Mouse (Mus musculus) neutrophil, adult 5-6 weeks (primary cell): ENCODE results near the gene Srsf7. TPM values are rescaled to one million over a fixed set of nuclear protein-coding genes. Genes with fewer than 3 reads are reported as not detected.
A peak's percentile ranks its signal among the peaks of the same experiment; 100 is the strongest.
"Not testable (repeated sequence)": the region's sequence is repeated elsewhere in the genome, so short reads cannot be mapped to it uniquely, and the experiment has no call there.

ENCODE experiments used
- ATAC-seq: fragments of 151-379, 151-347 bp; 2 replicates; pipeline ENCODE4 v1.8.0; 2017; ENCODE audit warnings: mild to moderate bottlenecking, moderate TSS enrichment; ENCODE audit not compliant: insufficient number of reproducible peaks, poor library complexity, low FRiP score, severe bottlenecking; ENCODE audit errors: extremely low read depth
- total RNA-seq: library from RNA; stranded (forward); fragments of 200-1000 nt; gene quantifications from 2 replicates; pipeline ENCODE4 v1.2.3, GENCODE M21; 2017

The Srsf7 gene
- total RNA-seq, 1 experiment from 2014 or later = 294 TPM

DNA sequence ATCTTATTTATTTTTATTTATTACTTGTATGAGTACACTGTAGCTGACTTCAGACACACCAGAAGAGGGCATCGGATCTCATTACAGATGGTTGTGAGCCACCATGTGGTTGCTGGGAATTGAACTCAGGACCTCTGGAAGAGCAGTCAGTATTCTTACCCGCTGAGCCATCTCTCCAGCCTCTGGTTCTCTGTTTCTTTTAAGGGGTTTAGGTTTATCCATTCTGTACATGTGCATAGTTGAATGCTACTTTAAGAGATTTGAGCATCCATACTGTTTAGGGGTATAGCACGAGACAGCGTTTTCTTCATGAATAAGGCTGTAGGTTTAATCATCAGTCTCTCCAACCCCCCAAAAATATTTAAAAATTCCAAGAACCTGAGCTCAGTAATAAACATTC is 6.9 kb upstream of the Srsf7 start:
- not testable (repeated sequence) for ATAC-seq

GRCm38 (mm10) chr17:80206301-80206670 is 821 bp downstream of the Srsf7 start:
- no peak for ATAC-seq

- ATAC-seq = no peak
Observed at GRCm38 (mm10) chr17:80205657-80206056, 1.4 kb downstream of the Srsf7 start.

DNA sequence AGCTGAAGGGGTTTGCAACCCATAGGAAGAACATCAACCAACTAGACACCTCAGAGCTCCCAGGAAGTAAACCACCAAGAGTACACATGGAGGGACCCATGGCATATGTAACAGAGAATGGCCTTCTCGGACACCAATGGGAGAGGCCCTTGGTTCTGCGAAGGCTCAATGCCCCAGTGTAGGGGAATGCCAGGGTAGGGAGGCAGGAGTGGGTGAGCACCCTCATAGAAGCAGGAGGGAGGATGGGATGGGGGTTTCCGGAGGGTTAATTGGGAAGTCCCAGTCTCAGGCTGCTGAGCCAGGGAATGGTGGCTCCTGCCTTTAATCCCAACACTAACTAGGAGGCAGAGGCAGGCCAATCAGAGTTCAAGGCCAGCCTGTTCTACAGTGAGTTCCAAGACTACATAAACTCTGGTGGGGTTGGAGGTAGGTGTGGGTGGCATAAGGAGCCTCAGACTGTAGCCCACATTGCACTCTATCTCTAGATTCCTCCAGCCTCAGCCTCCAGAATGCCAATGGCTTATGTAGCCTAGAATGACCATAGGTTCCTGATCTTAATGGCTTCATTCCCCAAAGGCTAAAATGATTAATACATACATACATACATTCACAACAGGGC is 7.8 kb downstream of the Srsf7 start:
- ATAC-seq = no peak

DNA sequence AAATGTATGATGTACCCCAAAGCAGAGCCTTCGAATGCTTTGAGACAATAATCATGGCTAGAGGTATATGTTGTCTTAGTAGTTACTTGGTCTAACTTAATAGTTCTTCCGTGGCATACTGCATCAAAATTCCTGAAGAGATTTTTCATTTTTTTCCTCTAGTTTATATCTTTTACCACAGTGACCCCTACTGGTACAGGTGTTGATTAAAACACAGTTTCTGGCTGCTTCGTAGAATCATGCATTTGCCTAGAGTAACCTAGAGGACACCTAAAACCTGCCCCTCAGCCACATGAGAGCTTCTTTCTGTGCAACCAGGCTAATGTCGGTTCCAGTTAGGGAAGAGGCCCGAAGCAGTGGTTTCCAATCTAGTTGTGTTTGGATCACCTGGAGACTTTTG is 14.0 kb downstream of the Srsf7 start:
- ATAC-seq = 0 out of 2 replicates have a peak, but pooled peaks have one; percentile 36

DNA sequence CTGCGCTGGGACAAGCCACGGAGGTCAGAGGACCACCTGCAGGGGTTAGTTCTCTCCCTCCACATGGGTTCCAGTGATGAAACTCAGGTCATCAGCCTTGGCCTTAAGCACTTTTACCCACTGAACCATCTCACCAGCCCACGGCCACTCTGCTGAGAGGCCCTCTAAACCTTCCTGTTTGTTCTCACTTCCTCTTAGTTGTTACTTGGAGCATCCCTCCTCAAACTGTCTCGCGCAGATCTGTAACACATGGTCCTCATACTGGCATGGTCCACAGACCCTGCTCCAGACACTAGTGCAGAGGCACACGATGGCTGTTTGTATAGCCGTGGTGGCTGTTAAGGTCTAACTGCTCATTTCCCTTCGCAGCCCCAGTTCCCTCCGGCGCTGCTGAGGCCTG is 23.5 kb downstream of the Srsf7 start:
- no peak for ATAC-seq

- ATAC-seq = no peak
Observed at GRCm38 (mm10) chr17:80180468-80180867, 26.6 kb downstream of the Srsf7 start.

DNA sequence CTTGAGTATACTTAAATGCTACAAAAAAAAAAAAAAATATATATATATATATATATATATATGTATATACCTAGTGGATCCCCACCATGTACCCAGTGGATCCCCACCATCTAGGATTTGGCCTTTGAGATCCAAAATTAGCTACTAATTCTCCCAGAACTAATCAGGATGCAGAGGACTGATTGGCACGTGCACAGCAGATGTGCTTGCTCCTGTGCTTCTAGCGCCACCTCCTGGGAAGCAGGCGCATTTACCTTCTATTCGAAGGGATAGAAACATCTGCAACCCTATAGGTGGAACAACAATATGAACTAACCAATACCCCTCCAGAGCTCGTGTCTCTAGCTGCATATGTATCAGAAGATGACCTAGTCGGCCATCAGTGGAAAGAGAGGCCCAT is 27.1 kb downstream of the Srsf7 start:
- peak; percentile 88 for ATAC-seq

- ATAC-seq = not testable (repeated sequence)
Observed at GRCm38 (mm10) chr17:80178846-80179245, 28.3 kb downstream of the Srsf7 start.

- no peak for ATAC-seq
Observed at GRCm38 (mm10) chr17:80175966-80176365, 31.1 kb downstream of the Srsf7 start.

GRCm38 (mm10) chr17:80175386-80175739 is 31.7 kb downstream of the Srsf7 start:
- no peak for ATAC-seq

DNA sequence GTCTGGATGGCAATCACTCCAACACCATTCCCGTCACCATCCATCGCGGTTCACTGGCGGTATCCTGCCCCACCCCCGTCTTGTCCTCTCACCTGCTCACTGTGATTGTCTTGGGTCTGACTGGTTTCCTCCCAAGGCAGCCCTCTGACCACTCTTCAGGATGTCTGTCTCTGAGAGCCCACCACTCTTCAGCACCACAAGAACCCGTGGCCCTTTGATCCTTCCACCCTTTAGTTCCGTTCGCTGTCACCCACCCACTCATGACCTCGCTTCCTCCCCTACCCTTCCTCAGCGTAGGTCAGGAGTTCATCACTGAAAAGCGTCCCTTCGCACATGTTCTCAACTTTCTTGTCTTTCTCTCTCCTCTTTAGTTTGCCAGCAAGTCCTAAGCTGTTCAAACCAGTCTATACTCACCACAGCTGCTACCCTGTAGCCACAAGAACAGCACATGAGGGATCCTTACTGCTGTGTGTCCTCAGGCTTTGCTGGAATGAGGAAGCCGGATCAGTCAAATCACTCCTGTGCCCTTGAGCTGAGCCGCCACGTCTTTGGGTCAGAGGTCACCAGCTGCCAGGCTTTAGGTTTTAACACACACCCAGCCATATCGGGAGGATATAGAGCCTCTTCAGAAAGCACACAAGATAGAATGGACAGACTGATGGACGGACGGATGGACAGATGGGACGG is 32.3 kb downstream of the Srsf7 start:
- peak; percentile 7; the same call in 1 of the 2 replicates for ATAC-seq

- peak; percentile 18; the same call in 1 of the 2 replicates for ATAC-seq
Observed at GRCm38 (mm10) chr17:80174146-80174545, 33.0 kb downstream of the Srsf7 start.

GRCm38 (mm10) chr17:80173708-80174107 is 33.4 kb downstream of the Srsf7 start:
- ATAC-seq = no peak

DNA sequence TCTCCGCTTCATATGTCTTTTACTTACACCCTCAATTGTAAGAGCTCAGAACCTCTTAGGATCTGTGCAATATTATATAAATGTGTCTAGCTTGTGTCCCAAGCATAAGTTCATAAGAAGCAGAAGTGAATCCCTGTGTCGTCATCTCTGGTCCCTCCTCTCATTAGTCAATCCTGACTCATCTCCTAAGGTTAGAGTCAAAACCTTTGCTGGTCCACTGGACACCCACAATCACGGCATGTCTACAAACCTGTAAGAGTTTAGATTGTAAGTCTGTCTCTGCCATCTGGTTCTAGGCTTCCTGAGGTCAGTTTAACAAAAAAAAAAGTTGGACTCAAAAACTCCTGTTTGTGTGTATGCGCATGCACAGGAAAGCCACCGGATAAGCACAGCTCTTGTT is 34.3 kb downstream of the Srsf7 start:
- peak; percentile 76 for ATAC-seq

DNA sequence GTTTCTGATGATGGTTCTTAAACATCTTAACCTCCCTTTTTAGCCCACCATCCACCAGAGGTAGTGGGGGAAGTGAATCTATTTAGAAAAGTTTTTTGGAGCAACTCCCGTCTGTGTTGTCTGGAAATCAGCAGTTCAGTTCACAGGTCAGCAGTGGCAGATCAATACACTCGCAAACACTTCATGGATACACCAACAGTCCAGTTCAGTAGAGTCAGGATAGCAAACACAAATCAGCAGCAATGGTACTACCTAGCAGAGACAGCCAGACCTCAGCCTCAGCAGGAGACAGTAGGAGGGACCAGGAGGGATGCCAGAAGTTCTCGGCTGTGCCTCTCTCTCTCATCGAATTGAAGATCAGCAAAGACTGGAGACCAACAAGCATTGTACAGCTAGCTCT is 35.2 kb downstream of the Srsf7 start:
- ATAC-seq = no peak

DNA sequence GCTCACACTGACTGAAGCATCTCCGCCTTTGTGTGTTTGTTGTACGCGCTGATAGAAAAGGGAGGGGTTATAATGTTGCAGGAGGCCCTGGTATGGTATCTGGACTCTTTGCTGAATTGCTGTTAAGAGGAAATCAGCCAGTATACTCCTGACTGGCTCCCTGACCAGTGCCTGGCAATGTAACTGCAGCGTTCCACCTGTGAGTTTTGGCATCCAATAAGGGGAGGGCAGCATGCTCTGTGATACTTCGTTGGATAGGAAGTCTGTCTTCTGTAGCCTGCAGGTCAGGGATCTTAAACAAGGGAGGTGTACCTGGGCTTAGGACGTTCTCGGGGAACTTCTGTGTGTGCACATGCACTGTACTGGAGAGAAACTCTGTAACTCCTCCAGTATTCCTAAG is 36.2 kb downstream of the Srsf7 start:
- no peak for ATAC-seq

DNA sequence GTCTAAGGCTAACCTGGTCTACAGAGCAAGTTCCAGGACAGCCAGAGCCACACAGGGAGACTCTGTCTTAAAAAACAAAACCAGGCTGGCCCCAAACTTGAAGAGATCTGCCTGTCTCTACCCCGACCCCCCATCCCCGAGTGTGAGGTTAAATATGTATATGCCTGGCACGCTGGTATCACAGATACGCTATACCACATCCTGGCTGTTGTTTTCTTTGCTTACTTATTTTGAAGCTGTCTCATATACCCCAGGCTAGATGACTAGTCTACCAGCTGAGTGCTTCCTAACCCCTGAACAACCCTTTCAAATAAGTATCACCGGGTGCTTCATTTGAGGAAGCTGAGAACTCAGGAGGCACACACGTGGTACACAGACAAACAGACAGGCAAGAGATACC is 37.3 kb downstream of the Srsf7 start:
- no peak for ATAC-seq

GRCm38 (mm10) chr17:80168425-80169182 is 38.5 kb downstream of the Srsf7 start:
- ATAC-seq = no peak

GRCm38 (mm10) chr17:80167851-80168251 is 39.3 kb downstream of the Srsf7 start:
- no peak for ATAC-seq
